Mouse (Mus musculus) right cerebral cortex, postnatal 10 days (tissue): ENCODE measurements around the gene Txk.

Source experiments
- DNase-seq, 2 experiments: peaks; one replicate each; pipeline ENCODE4 v3.0.0; 2021; ENCODE audit warnings: low spot score in 2 of 2

Txk gene

GRCm38 (mm10) chr5:72751056-72751758 lies 1.4 kb downstream of the Txk start:
- no peak for DNase-seq

DNA sequence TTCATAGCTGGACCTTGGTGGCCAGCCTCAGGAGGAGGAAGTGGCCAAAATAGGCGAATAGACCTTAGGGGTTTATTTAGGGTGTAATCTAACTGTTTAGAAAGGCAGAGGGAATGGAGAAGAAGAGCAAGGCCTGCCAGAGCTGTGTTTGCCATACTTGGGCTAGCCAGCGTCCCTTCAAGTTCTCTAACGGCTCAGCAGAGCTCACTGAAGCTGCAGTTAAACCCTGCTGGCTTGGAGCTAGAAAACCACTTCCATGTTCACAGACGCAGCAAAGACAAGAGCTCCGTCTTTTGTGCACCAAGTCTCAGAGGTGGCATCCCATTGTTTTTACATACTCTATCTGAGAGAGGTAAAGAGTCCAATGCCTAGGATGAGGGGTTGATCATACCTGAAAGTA lies 2.4 kb downstream of the Txk start:
- DNase-seq = no peak

GRCm38 (mm10) chr5:72748659-72749265 lies 3.8 kb downstream of the Txk start:
- no peak for DNase-seq

- DNase-seq = peak; percentile 81 to 90
Observed at GRCm38 (mm10) chr5:72747384-72747783, 5.2 kb downstream of the Txk start.

GRCm38 (mm10) chr5:72746461-72746860 lies 6.1 kb downstream of the Txk start:
- no peak for DNase-seq

- no peak for DNase-seq
Observed at GRCm38 (mm10) chr5:72743103-72743502, 9.5 kb downstream of the Txk start.

DNA sequence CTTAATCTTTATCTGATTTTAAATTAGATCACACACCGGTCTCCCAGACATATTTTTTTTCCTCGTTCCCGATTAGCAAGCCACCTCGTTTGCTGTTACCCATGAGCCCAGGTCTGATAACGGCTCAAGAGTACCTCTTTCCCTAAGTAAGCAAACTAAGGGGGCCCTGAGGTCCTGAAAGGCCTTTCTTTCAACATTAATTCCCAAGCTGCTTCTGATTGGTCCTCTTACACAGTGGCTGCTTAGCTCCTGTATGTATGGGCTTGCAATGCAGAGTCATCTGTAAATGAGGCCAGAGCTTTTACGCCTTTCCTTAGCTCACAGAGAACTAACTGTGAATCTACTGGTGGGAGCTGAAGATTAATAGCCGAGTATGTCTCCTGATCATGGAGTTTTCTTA lies 15.7 kb downstream of the Txk start:
- no peak for DNase-seq

GRCm38 (mm10) chr5:72736437-72736836 lies 16.1 kb downstream of the Txk start:
- DNase-seq = no peak

- no peak for DNase-seq
Observed at GRCm38 (mm10) chr5:72735763-72736162, 16.8 kb downstream of the Txk start.

DNA sequence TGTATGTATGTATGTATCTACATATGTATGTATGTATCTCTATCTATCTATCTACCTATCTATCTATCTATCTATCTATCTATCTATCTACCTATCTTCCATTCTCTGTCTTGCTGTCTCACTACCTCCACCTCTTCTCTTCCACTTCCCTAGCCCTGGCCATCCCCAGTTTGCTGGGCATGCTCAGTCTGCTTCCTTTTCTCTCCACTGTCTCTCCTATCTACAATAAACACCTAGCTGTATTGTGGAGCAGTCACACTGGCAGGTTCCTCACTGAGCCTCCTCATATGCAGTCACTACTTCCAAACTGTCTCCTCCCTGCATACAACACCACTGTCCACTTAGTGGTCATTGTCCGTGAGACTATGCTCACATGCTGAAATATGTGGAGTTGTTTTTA lies 19.7 kb downstream of the Txk start:
- no peak for DNase-seq

DNA sequence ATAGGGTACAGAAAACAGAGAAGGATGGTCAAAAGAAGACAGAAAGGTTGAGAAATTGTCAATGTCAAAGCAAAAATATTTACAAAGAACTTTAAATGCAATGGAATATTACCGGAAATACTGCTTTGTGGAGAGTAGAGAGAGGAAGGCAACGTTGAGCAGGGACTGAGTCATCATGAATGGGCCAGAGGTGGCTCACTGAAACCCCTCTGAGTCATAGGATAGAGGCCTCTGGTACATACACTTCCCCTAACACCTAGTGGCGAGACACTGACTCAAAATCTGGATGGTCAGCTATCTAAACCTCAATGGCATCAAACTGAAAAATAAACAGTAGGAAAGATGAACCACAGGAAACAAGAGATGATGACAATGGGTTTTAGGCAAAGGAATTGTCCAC lies 27.2 kb downstream of the Txk start:
- DNase-seq = no peak

- no peak for DNase-seq
Observed at GRCm38 (mm10) chr5:72723429-72723828, 29.1 kb downstream of the Txk start.

DNA sequence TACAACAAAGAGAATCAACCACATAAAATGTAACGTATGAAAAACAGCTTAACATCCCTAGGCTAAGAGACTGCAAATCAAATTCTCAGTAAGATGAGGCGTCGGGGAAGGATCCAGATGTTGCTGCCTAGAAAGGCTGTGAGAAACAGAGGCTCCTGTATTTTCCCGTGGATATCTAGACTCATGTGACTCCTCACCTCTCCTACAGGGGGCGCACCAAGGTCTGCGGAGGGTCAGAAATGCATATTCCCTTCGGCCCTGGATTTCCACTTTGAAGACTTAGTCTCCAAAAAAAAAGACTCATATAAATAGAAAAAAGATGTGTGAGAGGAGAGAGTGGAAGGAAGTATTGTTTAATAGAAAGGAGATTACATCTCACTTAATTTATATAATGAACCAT lies 32.0 kb downstream of the Txk start:
- no peak for DNase-seq

DNA sequence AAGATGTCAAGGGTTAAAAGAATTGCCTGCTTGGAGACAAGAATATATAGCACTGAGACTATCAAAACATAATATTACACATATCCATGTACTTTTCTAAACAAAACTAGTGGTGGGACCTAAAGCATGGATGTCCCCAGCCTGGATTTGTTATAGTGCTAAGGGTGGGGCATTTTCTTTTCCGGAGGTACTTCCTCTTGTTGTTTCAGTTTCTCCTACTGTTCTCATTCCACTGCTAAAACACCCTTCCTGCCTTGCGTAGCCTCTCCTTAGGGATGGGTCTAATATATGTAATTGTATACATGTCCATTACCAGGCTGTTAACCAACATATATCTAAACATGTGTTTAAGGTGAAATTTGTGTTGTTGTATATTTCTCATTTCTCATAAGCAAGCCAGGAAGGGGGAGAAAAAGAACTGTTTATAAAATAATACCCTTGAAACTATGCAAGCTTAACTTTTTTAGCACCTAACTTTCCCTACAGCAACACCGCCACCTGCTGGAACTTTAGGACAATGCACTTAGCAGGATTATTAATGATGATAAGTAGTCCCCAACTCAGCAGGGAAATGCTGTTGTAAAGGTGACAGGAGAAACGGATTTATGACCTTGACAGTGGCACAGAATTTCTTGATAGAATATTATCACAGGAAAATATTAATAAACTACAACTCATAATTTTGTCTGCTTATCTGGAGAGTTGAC lies 41.9 kb downstream of the Txk start:
- peak; percentile 71 to 86 for DNase-seq

DNA sequence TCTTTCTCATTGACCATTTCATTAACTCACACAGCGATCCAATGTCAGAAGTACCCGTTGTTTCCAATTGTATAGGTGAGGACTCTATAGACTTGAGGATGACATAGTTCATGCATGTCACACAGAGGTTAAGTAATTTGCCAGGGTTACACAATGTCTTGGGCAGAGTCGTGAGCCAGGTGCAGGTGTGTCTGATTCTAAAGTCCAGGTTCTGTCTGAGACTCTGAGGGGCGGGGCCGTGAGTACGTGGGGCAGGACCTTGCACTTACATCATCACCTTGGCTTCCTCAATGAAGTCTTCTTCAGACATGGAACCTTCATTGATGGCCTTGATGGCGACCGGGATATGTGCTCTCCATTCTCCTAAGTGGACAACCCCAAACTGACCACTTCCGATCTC lies 42.6 kb downstream of the Txk start:
- no peak for DNase-seq

- no peak for DNase-seq
Observed at GRCm38 (mm10) chr5:72709451-72709850, 43.1 kb downstream of the Txk start.

GRCm38 (mm10) chr5:72706722-72707121 lies 45.9 kb downstream of the Txk start:
- DNase-seq = no peak

GRCm38 (mm10) chr5:72706095-72706494 lies 46.5 kb downstream of the Txk start:
- no peak for DNase-seq

DNA sequence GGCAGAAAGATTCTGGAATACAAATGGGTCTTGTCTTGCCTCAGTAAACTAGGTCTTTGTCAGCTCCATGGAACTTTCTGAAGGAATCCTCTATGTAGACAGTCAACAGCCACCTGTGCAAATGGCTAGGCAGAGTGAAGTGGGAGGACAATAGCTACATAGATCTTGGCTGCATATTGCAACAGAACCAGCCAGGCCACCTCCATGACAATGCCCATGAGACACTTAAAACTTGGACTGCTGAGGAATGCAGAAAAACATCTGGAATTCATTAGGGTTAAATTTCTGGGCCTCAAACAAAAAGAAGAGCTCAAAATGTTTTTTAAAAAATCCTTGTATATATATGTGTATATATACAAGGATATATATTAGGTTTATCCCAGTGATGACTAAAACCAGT lies 50.4 kb downstream of the Txk start:
- peak in 1 of 2 experiments; percentile 12 for DNase-seq

- no peak for DNase-seq
Observed at GRCm38 (mm10) chr5:72699500-72699818, 53.1 kb downstream of the Txk start.

GRCm38 (mm10) chr5:72698818-72699499 lies 53.6 kb downstream of the Txk start:
- peak in 1 of 2 experiments; percentile 22 for DNase-seq

DNA sequence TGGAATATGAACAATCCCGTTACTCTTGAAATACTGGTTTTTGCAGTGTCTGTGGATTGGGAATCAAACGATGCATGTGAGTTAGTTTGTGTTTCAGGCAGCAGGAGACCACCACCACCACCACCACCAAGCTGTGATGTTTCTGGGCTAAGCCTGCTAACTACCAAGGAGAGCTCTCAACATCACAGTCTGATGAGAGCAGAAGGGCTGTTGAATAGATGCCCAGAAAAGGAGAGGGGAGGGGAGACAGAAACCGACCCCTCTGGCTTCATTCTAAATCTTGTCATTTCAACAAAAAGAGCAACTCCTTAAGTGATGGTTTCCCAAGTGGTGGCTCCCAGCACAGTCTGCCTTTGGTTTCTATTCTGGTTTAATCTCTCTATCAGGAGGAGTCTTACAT lies 54.2 kb downstream of the Txk start:
- DNase-seq = peak in 1 of 2 experiments; percentile 54

DNA sequence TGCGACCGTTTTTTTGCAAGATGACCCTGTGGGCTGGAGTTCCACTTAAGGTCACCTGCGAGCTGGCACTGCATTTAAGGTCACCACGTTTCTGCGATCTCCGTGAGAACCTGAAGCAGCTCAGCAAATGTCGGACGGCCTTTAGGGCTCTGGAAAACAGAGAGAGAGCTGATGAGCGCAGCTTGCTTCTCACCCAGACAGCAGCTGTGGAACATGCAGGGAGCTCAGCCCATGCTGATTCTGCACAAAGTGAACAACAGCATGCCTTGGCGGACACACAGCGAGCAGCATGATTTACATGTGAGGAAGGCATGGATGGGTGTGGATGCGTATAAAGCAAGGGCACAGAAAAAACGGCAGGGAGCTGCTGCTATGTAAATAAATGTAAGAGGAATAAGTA lies 56.1 kb downstream of the Txk start:
- peak; percentile 59 to 71 for DNase-seq
